Mouse (Mus musculus): ENCODE data around the gene Gm136. TPM values are rescaled to one million over a fixed set of nuclear protein-coding genes. Genes with fewer than 3 reads are reported as not detected.

Gene Gm136
- not detected in 2 replicates for polyA plus RNA-seq (2015; fragmentation: Nextera tagmentation; extraction: Ambion mirVana)

DNA sequence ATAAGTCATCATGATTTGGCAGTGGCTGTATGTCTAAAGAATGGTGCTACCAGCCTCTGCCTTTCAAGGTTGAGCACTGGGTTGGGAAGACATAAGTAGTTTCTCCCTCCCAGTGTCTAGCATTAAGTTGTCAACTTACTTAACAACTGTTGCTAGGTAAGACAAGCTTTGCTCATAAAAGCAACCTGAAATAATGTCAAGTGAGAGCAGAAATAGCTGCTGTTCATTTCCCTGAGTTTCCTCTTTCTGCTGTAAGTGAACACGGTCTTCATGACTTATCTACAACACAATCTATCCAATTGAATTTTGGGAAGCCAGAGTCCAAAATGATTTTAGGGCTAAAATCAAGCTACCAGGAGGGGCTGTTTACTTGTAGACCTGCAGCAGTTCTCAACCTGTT is at the start of gene Gm136:
Gene Gm136 (minus strand): TSS at position 101 of the 400 bp plus-strand sequence.

DNA sequence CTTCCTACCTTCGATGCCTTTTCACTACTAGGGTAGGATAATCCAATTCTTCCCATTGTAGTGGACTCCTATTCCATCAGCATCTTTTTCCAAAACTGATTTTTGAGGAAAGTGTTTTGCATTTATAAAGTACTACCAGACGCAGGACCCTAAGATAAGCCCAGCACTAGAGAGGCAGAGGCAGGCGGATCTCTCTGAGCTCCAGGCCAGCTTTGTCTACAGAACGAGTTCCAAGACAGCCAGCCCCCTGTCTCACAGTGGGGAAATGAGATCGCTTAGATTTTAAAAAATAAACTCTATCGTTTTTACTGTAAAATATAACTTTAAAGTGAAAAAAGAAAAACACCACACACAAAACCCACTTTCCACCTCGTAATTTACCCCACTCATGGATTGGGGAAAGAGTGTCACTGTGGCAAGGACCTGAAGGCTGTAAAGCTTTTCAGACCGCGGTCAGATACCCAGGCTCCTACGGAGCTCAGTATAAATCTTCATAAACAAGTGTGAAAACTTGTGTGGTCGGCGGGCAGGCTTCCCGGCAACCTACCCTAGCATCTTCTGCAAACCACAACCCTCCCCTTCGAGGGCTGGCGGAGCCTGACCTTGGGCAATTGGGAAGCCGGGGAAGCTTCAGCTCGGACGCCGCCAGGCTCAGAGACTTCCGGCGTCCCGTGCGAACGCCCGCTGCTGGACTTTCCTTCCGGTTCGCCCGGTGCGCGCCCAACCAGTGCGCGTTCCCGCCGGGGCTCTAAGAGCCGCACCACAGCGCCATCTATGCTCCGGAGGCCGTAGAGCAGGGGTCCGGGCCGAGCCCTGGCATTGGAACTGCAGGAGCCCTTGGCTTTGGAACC is 21.8 kb upstream of the Gm136 start, which contains the start of gene Smim8:
Gene Smim8 (minus strand): TSS at position 747 of the 851 bp plus-strand sequence.

DNA sequence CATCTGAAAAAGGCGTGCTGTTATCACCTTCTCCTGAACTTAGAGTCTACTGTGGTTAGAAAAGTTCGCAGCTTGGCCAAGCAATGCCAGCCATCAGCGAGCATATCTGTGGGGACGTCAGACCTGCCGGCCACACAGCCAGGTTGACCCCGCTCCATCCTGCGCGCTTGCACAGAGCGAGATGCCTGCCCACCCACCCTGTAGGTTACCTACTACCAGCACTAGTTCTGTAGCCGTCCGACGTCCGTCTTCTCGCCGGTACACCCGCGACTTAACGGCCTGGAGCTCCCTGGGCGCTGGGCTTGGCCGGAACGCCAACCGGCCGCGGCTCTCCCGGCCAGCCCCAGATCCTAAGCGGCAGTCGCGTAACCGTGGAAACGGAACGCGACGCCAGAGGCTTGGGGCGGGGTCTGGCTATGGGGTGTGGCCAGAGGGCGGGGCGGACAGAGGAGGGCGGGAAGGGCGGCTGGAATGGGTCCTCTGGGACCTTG is 26.2 kb downstream of the Gm136 start, which contains the start of gene Cfap206:
Gene Cfap206 (minus strand): TSS at position 356 of the 491 bp plus-strand sequence.

Other genes starting within 250 kb of the Gm136 start
- 71.5 and 93.1 TPM in 2 replicates for gene Akirin2, start 205.3 kb downstream of the Gm136 start, polyA plus RNA-seq (2015; fragmentation: Nextera tagmentation; extraction: Ambion mirVana)
- gene Orc3, start 141.3 kb downstream of the Gm136 start, polyA plus RNA-seq (2015; fragmentation: Nextera tagmentation; extraction: Ambion mirVana): 54.7 and 55.3 TPM in 2 replicates
- gene Rars2, start 141.3 kb downstream of the Gm136 start, polyA plus RNA-seq (2015; fragmentation: Nextera tagmentation; extraction: Ambion mirVana): 44.7 and 46.8 TPM in 2 replicates
- gene Slc35a1, start 68.8 kb downstream of the Gm136 start, polyA plus RNA-seq (2015; fragmentation: Nextera tagmentation; extraction: Ambion mirVana): 32.5 and 36.5 TPM in 2 replicates
- gene Cfap206, start 26.1 kb downstream of the Gm136 start, polyA plus RNA-seq (2015; fragmentation: Nextera tagmentation; extraction: Ambion mirVana): 2.4 and 3.1 TPM in 2 replicates
- 52.2 and 55.4 TPM in 2 replicates for gene Smim8, start 22.2 kb upstream of the Gm136 start, polyA plus RNA-seq (2015; fragmentation: Nextera tagmentation; extraction: Ambion mirVana)
- 12.3 and 13.8 TPM in 2 replicates for gene Zfp292, start 126.7 kb upstream of the Gm136 start, polyA plus RNA-seq (2015; fragmentation: Nextera tagmentation; extraction: Ambion mirVana)
- gene Cga, start 137.5 kb upstream of the Gm136 start, polyA plus RNA-seq (2015; fragmentation: Nextera tagmentation; extraction: Ambion mirVana): not detected in 2 replicates

Data from neural tube, postnatal 0 days (tissue).